Mouse (Mus musculus) large intestine, adult 2 months (tissue): Measurements from ENCODE around the gene Armc8. TPM values are rescaled to one million over a fixed set of nuclear protein-coding genes. Genes with fewer than 3 reads are reported as not detected.

ENCODE experiments used
- DNase-seq: peaks from one replicate; pipeline ENCODE4 v3.0.0-alpha.2; 2012; ENCODE audit warnings: low read depth, low spot score
- WGBS: fragments of 180-500 bp; shearing (Covaris S2); methylation state at CpG from one replicate; pipeline ENCODE4 v1.1.7; 2018; 5-methylcytosine and 5-hydroxymethylcytosine counted together
- polyA plus RNA-seq: library from polyadenylated mRNA; depleted of rRNA; stranded (reverse); fragments of >200 nt; gene quantifications from 2 replicates; pipeline ENCODE4 v1.2.3, GENCODE M21; 2012

Armc8 gene
- polyA plus RNA-seq, 1 experiment, result 10.6 TPM

DNA sequence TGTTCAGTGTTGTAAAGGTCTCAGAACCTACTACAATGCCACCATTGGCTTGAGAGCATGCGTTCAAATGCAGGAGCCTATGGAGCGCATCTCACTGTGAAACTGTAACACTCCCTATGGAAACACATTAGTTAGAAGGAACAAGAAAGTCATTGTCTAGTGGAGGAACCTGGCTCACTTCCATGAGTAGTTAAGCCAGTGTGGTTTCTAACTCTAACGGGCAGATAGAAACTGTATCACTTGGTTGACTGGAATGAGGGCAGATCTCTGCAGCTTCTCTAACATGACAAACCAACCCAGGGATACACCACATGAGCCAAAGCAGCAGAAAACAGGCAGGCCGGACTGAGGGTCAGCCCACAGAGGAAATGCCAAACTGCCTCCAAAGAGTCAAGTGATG is 114.5 kb downstream of the Armc8 start:
- DNase-seq, result no peak
- 19% methylated on average over 4 of the region's 4 CpGs for WGBS

DNA sequence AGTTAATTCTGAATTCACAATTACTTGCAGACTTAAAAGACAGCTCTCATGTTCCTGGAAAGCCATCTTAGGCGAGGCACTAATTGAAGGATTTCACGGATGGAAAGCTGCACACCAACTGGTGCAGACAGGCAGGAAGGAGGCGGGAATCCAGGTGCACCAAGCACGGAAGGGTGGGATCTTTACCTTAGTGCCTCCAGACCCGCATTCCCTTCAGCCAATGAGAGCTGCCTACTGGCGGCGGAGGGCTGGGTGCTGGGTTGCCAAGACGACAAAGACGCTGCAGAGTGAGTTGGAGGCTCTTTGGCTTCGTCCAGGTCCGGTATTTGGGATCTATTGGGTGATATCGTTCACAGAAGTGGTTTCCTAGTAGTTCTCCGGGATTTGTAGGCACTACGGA is 117.5 kb downstream of the Armc8 start, which contains the start of gene Nme9:
Gene Nme9, plus strand, starts transcription at position 315 of the 400 bp plus-strand sequence.
- WGBS, result 6% methylated on average over 14 of the region's 14 CpGs
- no peak for DNase-seq

DNA sequence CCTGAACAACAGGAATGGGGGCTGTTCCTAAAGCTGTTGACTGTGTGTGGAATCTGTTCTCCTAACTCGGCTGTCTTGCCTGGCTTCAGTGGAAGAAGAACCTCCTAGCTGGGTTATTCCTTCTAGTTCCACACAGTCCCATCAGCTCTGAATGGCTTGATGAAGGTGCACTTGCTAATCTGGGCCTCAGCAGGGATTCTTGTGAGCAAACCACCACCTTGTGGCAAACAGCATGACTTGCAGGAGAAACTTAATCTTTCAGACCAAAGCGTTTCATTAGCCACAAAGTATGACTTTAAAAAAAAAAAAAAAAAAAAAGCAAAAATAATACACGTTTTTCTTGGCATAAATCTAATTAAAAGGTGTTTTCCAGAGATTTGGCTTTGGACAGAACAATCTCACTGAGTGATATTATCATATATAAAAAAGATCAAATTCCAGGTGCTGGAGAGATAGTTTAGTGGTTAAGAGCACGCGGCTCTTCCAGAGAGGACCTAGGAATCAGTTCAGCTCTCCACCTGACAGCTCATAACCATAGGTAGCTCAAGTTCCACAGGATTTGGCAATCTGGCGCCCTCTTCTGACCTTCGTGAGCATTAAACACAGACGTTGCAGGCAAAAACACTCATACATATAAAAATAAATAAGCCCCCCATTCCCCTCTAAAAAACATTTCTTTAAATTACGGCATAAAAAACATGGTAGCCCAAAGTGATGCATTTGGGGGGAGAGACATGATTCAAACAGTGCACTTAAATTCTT is 118.6 kb downstream of the Armc8 start:
- no peak for DNase-seq
- 37% methylated on average over 9 of the region's 9 CpGs for WGBS

DNA sequence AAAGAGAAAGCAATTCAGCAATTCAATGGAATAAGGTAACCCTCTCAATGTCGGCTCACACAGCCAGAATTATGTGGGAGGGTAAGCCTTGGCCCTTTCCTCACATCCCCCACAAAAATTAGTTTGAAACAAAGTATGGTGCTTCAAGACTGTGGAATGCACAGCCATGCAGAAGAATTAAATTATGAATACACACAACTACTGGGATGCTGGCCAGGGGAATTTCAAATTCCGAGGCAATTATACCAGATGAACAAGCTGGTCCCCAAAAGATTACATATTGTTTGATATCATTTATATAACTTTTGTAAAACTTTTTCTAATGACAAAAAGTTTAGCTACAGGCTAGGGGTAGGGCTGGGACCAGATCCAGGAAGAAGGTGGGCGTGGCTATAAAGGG is 121.4 kb downstream of the Armc8 start:
- WGBS, result 40% methylated on average over 3 of the region's 3 CpGs
- no peak for DNase-seq

DNA sequence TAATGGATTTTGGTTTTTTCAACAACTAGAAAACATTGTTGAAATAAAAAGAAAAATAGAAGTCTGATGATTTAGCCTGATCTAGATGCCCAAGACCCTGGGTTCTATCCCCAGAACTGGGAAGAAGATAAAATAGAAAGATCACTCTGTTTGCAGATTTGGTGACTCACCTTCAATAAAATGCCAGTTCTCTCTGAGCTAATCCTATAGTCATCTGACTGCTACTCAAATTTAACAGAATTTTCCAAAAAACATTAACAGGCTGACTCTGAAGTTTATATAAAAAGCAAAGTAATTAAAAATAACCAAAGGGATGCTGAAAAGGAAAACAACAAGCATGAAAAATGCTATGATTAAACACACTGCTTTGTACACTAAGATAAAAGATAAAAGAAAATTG is 122.4 kb downstream of the Armc8 start:
- DNase-seq, result no peak

DNA sequence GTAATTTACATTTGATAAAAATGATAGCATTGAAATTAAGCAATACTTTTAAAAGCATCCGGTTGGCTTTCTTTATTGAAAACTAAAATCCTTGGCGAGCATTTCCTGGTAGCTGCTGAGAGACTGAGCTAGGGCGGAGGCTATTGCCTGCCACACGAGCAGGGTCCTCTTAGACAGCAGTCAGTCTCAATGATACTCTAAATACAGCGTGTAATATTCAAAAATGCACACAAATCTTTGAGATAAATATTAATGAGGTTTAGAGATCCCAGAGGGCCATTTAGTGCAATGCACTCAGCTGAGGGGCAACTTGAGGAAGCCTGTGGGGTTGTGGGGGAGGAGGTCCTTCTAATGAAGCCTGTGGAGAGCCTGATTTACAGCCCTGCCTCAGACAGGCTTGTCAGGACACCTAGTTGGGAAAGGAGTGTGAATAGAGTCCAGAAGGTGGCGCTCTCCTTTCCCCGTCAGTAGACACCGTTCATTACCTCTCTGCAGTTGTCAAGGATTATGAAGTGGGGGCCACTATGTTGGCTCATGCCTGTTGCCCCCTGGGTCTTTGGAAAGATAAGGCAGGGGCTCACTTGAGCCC is 124.0 kb downstream of the Armc8 start:
- WGBS, result 22% methylated on average over 8 of the region's 8 CpGs
- no peak for DNase-seq

DNA sequence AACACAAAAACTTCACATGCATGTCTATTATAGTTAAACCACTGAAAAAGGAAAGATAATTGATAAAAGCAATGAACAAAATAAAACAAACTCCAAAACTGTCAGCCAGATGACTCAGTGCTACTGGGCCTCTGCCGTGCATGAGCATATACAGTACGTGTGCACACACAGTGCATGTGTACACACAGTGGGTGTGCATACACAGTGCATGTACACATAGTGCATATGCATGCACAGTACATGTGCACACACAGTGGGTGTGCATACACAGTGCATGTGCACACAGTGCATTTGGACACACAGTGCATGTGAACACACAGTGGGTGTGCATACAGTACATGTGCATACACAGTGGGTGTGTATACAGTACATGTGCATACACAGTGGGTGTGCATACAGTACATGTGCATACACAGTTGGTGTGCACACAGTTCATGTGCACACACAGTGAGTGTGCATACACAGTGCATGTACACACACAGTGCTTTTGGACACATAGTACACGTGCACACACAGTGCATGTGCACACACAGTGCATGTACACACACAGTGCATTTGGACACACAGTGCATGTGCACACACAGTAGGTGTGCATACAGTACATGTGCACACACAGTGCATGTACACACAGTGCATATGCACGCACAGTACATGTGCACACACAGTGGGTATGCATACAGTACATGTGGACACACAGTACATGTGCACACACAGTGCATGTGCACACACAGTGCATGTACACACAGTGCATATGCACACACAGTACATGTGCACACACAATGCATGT is 126.9 kb downstream of the Armc8 start:
- 90% methylated on average over 4 of the region's 4 CpGs for whole genome bisulfite sequencing
- no peak for DNase-seq

DNA sequence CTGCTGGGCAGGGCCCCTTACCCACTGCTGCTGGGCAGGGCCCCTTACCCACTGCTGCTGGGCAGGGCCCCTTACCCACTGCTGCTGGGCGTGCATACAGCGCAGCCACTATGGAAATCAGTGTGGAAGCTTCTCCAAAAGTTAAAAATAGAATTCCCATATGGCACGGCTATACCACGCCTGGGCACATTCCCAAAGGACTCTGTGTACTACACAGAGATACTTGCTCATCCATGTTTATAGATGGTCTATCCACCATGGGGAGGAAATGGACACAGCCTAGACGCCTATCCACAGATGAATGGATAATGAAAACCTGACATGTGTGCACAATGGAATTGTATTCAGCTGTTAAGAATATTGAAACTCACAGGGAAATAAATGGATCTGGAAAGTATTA is 127.8 kb downstream of the Armc8 start:
- WGBS, result 87% methylated on average over 5 of the region's 5 CpGs
- DNase-seq, result no peak

DNA sequence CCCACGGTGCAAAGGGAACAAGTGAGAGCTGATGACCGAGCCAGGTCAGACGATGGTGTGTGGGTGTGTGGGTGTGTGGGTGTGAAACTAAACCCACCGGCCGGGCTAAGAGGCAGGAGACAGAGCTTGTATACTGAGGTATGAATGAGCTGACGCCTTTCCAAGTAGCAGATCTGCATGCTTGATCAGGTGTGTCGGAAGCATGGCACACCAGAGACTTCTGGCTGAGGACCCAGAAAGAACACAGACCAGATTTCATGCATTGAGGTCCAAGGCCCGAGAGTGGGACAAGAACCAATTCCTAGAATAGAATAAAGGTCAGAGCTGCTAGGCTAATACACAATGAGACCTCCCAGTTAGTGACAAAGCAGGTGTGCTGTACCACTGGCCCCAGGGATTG is 129.6 kb downstream of the Armc8 start:
- no peak for DNase-seq
- 84% methylated on average over 8 of the region's 8 CpGs for WGBS

DNA sequence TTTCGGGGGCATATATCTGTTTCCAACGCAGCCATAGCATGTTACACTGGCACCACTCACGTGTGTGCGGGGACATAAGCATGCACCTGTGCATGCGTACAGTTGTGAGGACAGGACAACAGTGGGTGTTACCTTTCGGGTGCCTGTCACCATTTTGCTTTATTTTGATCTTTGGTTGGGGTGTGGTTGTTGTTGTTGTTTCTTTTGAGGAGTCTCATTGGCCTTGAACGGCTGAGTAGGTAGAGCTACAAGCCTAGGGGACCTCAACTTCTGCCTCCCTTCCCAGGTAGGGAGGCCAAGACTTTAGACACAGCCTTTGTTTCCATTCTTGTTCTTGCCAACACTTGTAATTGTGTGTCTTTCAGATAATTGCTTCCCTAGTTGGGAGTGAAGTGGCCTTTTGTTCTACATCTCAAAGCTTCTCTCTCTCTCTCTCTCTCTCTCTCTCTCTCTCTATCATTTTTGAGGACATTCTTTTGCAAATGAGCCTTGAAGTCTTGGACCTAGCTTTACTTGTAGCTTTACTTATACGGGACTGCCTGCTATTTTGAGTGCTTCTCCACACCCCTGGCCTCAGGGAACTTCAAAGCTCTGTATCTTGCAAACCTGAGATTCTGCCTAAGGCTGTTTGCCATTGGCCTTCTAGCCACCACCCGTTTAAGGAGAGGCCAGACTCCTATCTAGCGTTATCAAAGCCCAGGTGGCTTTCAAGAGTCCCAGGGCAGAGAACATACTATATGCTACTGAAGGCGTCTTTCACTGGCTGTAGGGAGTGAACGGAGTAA is 130.7 kb downstream of the Armc8 start:
- 80% methylated on average over 12 of the region's 12 CpGs for WGBS
- DNase-seq, result no peak

DNA sequence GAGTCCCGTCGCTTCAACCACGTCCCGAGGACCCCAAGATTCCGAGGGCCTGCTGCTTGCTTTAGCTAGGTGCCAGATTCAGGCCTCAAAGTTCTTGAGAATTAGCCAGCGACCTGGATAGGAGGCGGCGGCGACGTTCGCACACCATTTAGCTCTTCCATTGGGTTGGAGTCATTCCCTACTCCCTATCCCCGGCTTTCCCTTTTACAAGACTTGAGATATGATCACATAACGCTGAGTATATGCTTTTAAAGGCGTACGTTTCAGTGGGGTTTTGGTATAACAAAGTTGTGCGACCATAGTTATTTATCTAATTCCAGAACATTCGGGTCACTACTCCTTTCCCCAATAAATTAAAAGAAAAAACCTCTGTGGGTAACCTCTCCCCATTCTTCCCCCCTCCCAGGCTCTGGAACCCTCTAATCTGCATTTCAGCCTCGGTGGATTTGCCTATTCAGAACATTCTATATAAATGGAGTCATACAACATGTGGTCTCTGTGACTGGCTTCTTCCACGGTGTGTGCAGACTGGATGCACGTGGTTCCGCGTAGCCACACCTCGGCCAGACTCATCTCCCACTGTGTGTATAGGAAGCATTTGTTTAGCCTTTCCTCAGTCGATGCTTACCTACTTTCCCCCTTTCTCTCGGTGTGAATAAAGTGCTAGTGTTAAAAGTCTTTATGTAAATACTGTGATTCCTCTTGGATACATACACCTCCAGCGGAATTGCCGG is 131.5 kb downstream of the Armc8 start, which contains the start of gene Mras:
Gene Mras, minus strand, starts transcription at position 351 of the 734 bp plus-strand sequence.
- DNase-seq, result no peak

DNA sequence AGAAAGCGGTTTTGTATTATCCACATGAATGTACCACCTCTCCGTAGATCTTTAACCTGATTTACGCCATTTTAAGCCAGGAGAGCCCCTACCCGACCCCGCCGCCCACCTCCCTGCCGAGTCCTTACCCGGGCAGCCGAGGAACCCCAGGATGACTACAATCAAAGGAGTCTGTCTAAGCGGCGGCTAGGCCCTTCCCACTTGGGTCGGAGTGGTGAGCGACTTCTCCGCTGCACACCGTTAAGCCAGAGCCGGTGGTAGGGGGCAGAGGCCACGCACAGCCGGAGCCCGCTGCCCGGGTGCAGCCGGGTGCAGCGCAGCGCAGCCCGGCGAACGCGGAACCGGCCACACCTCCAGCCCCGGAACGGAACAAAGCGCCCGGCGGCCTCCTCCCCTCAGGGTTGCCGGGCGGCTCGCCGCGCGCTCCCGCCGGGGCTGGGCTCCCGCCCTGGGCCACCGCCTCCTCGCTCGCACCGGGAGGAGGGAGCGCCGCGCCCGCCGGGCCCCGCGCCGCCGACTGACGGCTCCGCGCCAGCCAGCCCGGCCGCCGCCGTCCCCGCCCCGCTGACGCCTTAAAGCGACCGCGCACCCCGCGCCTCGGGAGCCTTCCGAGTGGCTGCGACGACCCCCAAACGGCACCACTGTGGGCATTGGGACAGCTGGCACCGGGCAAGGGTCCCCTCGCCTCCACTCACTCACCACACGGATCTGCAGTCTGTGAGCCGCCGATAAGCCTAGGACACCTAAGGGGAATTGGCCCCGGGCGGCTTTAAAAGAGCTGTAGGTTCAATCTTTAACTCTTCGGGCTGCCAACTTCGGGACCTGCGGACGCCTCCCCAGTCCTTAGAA is 132.3 kb downstream of the Armc8 start:
- DNase-seq, result no peak
- 1% methylated on average over 86 of the region's 86 CpGs for whole genome bisulfite sequencing

More for the DNA sequence above, 131.5 kb downstream of the Armc8 start, which contains the start of gene Mras:
- 8% methylated on average over 27 of the region's 27 CpGs for WGBS

DNA sequence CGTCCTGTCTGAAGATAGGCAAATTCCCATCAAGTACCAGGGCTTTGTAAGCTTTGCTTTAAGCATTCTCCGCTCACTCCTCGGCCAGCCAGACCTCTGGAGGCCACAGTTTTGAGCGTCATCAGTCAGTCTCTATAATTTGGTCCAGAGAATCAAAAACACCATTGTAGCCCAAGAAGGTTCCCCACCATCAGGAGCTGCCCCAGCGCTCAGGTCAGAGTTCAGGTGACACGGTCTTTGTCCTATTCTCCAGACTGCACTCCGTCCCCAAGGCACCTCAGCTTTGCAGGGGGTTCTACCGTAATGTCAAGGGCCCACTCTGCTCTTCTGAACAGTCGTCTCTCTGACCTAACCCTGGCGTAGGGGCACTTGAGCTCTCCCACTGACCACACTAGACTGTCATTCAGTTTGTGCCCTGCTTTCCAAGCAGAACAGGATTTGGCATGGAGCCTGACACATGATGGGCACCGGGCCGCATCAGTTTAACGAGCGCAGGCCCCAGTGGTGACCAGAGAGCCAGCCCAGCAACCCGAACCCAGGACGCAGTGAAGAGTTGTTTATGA is 133.0 kb downstream of the Armc8 start:
- DNase-seq, result no peak
- WGBS, result 42% methylated on average over 16 of the region's 16 CpGs

DNA sequence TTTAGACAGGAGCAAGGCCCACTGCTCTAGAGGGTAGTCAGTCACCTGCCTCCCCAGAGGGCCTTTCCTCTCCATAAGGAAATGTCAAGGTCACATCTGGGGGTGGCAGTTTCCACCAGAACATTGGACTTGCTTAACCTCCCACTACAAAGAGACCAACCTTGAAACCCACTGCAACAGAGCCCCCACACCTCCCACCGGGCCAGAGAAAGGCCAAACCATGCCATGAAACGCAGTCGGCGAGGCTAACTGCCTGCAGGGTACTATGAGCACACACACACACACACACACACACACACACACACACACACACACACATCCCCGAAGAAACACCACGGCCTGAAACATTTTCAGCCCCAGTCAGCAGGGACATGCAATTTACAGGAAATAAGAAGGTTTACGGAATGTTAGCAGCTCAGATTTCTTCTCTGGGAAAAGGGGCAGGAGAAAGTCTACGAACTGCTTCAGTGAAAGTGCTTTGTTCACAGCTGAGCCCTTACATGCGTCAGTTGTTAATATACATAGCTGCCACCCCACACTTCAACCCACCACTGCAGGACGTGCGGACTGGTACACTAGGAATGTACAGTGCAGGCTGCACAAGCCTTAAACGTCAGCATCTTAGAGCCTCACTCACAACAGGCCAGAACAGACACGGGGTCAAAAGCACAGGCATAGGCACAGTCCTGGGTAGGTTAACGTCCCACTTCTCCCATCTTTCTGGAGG is 133.6 kb downstream of the Armc8 start:
- WGBS, result 74% methylated on average over 14 of the region's 14 CpGs

DNA sequence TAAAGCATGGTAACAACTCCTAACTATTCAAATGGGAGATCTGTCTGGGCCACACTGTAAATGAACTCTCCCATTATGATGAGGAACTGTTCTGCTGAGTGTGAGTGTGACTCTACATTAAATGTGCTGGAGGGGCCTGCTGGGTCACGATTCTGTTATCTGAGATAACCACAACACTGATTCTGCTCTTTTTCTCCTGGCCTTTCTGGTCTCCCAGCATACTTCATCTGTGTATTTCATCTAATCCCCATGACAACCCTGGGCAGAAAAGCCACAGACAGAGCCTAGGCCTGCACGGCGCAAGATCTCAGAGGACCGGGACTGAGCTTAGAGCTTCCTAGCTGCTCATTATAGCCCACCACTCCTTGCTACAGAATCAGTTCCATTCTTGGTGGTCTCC is 136.2 kb downstream of the Armc8 start:
- no peak for DNase-seq
- 89% methylated on average over 4 of the region's 4 CpGs for WGBS

More for the DNA sequence above, 133.6 kb downstream of the Armc8 start:
- no peak for DNase-seq

DNA sequence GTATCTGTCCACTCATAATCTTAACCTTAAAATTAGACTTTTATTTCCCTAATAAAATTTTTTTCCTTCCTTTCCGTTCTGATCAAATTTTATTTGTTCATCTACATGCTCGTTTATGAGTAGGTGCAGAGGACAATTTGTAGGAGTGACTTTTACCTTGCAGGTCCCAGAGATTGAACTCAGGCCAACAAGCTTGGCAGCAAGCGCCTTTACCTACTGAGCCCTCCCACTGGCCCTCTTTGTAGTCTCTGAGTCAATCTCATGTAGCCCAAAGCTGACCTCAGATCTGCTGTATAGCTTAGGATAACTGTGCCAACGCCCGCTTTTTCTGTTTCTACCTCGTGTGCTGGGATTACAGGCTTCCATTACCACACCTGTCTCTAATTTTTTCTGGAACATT is 136.7 kb downstream of the Armc8 start:
- WGBS, result 48% methylated on average over 6 of the region's 6 CpGs
- no peak for DNase-seq

DNA sequence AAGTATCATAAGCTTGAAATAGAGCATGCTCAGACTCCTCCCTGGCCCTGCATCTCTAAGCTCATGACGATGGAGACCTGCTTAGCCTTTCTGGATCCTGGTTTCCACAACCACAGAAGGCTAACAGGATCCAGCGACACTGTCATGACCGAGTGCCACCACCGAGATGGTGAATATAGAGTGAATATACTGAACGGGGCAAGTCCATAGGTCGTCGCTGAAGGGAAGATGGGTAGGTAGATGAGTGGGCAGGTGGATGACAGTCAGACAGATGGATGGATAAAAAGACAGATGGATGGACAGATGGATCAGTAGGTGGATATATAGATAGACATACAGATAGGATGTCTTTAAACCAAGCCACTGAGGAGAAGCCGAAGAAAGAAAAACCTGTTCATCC is 137.4 kb downstream of the Armc8 start:
- no peak for DNase-seq
- 87% methylated on average over 8 of the region's 8 CpGs for WGBS
